Mouse (Mus musculus) liver, embryonic 12.5 days (tissue): ENCODE data around the gene Tom1l2. TPM values are rescaled to one million over a fixed set of nuclear protein-coding genes. Genes with fewer than 3 reads are reported as not detected.

ENCODE experiments used
- ATAC-seq: fragments of 200-750 bp; cut with Nextera tagmentation; 2 replicates; pipeline ENCODE4 v1.8.0; 2017; ENCODE audit warnings: moderate number of reproducible peaks, mild to moderate bottlenecking, moderate library complexity
- H3K27ac ChIP-seq: fragments of 300-500 bp; sonication (generic); 2 replicates; pipeline ENCODE4 v1.5.1; 2016; ENCODE audit warnings: mild to moderate bottlenecking
- H3K27me3 ChIP-seq: fragments of 300-500 bp; sonication (generic); replicated peaks from 2 replicates; pipeline ENCODE4 v1.6.1; 2016; ENCODE audit warnings: mild to moderate bottlenecking, moderate library complexity
- H3K36me3 ChIP-seq: fragments of 300-500 bp; sonication (generic); 2 replicates; pipeline ENCODE4 v1.6.1; 2016; ENCODE audit warnings: mild to moderate bottlenecking, moderate library complexity
- H3K4me1 ChIP-seq: fragments of 300-500 bp; sonication (generic); 2 replicates; pipeline ENCODE4 v1.6.1; 2016
- H3K4me2 ChIP-seq: fragments of 300-500 bp; sonication (generic); 2 replicates; pipeline ENCODE4 v1.6.1; 2016; ENCODE audit warnings: mild to moderate bottlenecking, moderate library complexity
- H3K4me3 ChIP-seq: fragments of 300-500 bp; sonication (generic); 2 replicates; pipeline ENCODE4 v1.5.1; 2016; ENCODE audit warnings: mild to moderate bottlenecking, moderate library complexity
- H3K9ac ChIP-seq: fragments of 300-500 bp; sonication (generic); 2 replicates; pipeline ENCODE4 v1.6.1; 2016; ENCODE audit warnings: mild to moderate bottlenecking, moderate library complexity
- H3K9me3 ChIP-seq: fragments of 300-500 bp; sonication (generic); replicated peaks from 2 replicates; pipeline ENCODE4 v1.6.1; 2016; ENCODE audit warnings: mild to moderate bottlenecking, moderate library complexity
- WGBS: fragments of 180-500 bp; shearing (Covaris S2); methylation state at CpG from one replicate; pipeline ENCODE4 v1.1.7; 2016; ENCODE audit not compliant: insufficient replicate concordance; 5-methylcytosine and 5-hydroxymethylcytosine counted together
- polyA plus RNA-seq: library from polyadenylated mRNA; unstranded; fragments of >200 nt; fragmentation: Nextera tagmentation; extraction: Ambion mirVana; gene quantifications from 2 replicates; pipeline ENCODE4 v1.2.1, GENCODE M21; 2016

Tom1l2 gene
- polyA plus RNA-seq, 1 experiment from 2014 or later = 9.6 TPM

DNA sequence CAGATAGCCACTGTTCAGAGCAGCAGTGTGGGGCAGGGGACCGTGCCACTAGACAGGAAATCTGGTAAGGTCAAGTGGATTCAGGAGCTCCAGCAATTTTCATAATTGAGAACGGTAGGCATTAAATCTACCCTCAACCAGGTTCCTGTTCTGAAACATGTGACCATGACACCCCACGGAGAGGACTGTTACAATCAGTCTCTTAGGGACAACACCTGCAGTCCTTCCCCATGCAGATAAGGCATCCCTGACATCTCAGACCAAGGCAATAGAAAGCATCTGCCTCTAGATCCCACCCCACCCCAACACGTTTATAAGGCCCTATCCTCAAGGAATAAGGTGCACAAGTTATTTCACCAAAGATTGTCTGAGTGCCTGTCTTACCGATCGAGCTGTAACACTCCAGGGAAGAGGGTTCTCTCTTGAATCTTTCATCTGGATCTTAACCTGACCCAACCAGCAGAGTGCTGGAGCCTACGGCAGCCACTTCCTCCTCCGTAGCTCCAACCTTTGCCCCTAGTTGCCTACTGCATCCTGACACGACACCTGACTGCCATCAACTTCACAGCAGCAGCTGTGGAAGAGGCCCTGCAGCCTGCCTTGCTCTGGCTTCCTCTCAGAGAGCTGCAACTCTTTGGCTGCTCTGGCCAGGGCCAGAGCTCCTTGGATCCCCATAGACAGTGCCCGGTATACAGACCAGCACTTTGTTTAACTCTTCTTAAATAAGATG, 50.2 kb downstream of the Tom1l2 start:
- 0 out of 2 replicates have a peak, but pooled peaks cover 3% of the 10 kb centered on the region for H3K9me3 ChIP-seq
- no peak overlapping the region for H3K4me3 ChIP-seq
- no peaks in the 10 kb centered on the region for H3K27me3 ChIP-seq
- H3K36me3 ChIP-seq = peaks cover 3% of the 10 kb centered on the region; the same call in 1 of the 2 replicates
- H3K4me2 ChIP-seq = no peak overlapping the region
- peak overlapping the region; percentile 5 for H3K27ac ChIP-seq
- peak; percentile 70 for ATAC-seq
- 40% methylated on average over 10 of the region's 10 CpGs for WGBS
- H3K9ac ChIP-seq = no peak overlapping the region
- peaks cover 45% of the 10 kb centered on the region for H3K4me1 ChIP-seq

DNA sequence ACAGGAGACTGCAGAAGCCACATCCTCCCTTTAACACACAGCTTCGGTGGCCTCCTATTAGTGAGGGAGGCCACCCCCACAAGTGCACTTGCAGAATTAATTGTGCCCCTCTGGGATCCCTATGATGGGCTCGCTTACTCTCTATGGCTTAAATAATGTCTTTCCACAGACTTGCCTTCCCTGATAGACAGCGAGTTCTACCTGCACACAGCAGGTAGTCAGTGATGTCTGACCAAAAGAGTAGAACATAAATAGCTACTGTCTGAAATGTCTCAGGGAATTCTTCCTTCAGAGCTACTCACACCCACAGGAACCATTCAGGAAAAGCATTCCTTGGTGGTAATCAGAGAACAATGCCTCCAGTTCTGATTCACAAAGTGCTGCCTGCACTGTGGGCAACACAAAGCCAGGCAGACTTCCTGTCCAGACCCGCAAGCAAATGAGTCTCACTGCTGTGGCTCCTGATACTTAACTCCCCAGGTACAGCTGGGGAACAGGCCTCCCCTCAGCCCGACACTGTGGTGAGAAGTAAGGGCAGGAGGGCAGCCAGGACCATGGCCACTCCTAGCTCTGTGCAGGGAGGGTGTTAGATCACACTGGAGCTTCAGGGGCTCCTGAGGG, 51.0 kb downstream of the Tom1l2 start:
- H3K36me3 ChIP-seq = no peaks in the 10 kb centered on the region
- WGBS = 46% methylated on average over 5 of the region's 5 CpGs
- H3K4me2 ChIP-seq = no peak overlapping the region
- H3K4me3 ChIP-seq = no peak overlapping the region
- no peaks in the 10 kb centered on the region for H3K9me3 ChIP-seq
- no peak overlapping the region for H3K9ac ChIP-seq
- ATAC-seq = peak; percentile 38; the same call in 1 of the 2 replicates
- H3K4me1 ChIP-seq = peaks cover 43% of the 10 kb centered on the region
- H3K27ac ChIP-seq = peak overlapping the region; percentile 5
- H3K27me3 ChIP-seq = no peaks in the 10 kb centered on the region

DNA sequence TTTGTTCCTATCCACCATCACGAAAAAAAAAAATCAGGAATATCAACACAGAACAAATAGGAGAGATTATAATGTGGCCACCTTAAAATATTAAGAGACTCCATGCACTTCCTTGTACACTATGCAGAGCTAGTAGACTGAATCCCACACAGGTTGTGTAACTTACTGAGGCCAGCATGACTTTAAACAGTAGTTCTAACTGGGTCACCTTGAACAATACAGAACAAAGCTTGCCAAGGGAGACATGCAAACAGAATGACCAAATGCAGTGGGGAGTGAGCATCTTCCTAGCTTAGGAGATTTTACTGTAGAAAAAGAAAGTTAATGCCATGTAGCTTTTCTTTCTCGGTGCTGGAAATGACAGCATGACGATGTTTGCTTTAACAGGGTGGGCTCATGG, 52.4 kb downstream of the Tom1l2 start:
- ATAC-seq = no peak
- H3K27ac ChIP-seq = no peak overlapping the region

DNA sequence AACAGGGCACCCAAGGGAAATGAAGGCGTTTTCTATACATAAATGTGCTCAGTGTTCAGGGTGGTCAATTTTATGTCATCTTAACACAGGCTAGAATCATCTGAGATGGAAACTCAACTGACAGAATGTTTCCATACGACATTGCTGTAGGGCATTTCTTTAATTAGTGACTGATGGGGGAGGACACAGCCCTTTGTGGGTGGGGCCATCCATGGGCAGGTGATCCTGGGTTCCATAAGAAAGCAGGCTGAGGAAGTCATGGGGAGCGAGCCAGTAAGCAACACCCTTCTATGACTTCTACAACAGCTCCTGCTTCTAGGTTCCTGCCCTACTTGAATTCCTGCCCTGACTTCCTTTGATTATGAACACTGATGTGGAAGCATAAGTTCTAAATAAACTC, 54.9 kb downstream of the Tom1l2 start:
- peaks cover 68% of the 10 kb centered on the region for H3K4me1 ChIP-seq
- no peak overlapping the region for H3K4me2 ChIP-seq
- no peaks in the 10 kb centered on the region for H3K27me3 ChIP-seq
- H3K36me3 ChIP-seq = no peaks in the 10 kb centered on the region
- WGBS = 71% methylated on average over 3 of the region's 3 CpGs
- no peak overlapping the region for H3K9ac ChIP-seq
- ATAC-seq = no peak
- H3K9me3 ChIP-seq = no peaks in the 10 kb centered on the region
- no peak overlapping the region for H3K27ac ChIP-seq
- H3K4me3 ChIP-seq = no peak overlapping the region

More for the DNA sequence above, 52.4 kb downstream of the Tom1l2 start:
- Histone ChIP-seq H3K4me3 (no peak overlapping the region), H3K9me3 (no peaks in the 10 kb centered on the region), H3K27me3 (no peaks in the 10 kb centered on the region), H3K4me1 (peaks cover 51% of the 10 kb centered on the region), H3K36me3 (no peaks in the 10 kb centered on the region), H3K9ac (no peak overlapping the region), H3K4me2 (no peak overlapping the region)
- 80% methylated on average over 3 of the region's 3 CpGs for WGBS

DNA sequence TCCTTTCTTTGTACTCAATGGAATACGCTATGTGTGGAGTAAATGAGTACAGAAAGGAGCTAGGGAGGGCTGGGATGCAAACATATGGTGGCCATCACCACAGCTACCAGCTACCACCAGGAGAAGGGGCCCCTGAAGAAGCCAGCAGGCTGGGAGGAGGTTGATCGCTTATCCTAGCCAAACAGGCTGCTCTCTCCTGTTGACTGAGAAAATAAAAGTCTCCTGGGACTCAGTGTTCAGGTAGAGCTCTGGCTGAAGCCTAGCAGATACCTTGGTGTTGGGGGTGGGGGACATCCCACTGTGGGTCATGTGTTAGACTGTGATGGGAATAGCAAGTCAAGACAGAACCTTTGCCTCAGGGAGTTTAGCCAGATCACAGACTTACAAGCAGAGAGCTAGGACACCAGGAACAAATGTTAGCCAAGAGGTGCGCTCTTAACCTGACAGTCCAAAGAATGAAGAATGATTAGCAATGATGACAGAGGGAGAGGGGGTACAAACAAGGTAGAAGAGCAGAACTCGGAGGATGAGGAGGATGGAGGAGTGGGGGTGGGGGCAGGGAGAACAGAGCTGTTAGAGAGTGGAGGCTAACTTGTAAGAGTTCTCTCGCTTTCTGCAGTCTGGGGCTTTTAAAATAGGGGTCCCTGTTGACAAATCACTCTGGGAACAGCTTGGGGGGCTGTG, 57.9 kb downstream of the Tom1l2 start:
- WGBS = 36% methylated on average over 5 of the region's 5 CpGs
- H3K27me3 ChIP-seq = no peaks in the 10 kb centered on the region
- H3K4me1 ChIP-seq = peaks cover 48% of the 10 kb centered on the region
- H3K27ac ChIP-seq = peak overlapping the region; percentile 92
- ATAC-seq = peak; percentile 95
- H3K9ac ChIP-seq = peak overlapping the region; percentile 60
- H3K4me3 ChIP-seq = peak overlapping the region; percentile 31
- peak overlapping the region; percentile 68 for H3K4me2 ChIP-seq
- no peaks in the 10 kb centered on the region for H3K36me3 ChIP-seq
- H3K9me3 ChIP-seq = no peaks in the 10 kb centered on the region

DNA sequence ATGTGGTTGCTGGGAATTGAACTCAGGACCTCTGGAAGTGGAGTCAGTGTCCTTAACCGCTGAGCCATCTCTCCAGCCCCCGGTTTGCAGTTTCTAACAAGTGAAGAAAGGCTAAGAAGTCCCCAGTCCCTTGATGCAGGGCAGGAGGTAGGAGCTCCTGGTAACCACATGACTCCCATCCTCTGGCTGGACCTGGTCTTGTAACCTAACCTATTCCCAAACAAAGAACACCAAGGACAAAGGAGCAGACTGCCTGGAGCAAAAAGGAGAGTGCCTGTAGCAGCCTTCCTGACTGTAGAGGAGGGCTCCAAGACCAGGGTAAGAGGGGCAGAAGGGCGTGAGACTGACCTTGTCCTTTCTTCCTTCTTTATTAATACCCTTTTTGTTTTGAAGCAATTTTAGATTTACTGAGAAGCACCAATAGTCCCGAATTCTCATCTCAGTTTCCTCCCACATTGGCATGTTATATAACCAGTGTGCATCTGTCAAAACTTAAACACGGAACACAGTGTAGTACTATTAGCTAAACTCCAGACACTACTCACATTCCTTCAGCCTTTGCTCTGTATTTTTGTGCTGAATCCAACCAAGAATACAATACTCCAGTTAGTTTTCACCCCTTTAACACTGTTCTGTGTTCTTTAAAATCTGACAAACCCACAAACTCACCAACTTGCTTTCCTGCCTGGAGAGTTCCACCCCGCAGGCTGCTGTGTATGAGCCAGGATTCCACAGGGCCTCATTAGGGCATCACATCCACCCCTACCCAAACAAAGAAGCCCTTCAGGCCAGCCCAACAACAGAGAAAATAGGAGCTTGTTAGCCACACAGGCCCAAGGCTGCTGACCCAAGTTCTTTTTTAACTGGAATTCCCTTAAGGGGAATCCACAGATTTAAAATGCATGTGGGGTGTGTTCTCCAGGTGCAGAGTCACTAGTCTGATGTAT, 58.7 kb downstream of the Tom1l2 start:
- Histone ChIP-seq H3K4me1 (peaks cover 48% of the 10 kb centered on the region), H3K27ac (peak overlapping the region; percentile 92), H3K4me3 (peak overlapping the region; percentile 31), H3K27me3 (no peaks in the 10 kb centered on the region), H3K9ac (peak overlapping the region; percentile 60), H3K4me2 (peak overlapping the region; percentile 68), H3K36me3 (no peaks in the 10 kb centered on the region), H3K9me3 (no peaks in the 10 kb centered on the region)
- 68% methylated on average over 6 of the region's 6 CpGs for WGBS
- peak; percentile 19 for ATAC-seq

DNA sequence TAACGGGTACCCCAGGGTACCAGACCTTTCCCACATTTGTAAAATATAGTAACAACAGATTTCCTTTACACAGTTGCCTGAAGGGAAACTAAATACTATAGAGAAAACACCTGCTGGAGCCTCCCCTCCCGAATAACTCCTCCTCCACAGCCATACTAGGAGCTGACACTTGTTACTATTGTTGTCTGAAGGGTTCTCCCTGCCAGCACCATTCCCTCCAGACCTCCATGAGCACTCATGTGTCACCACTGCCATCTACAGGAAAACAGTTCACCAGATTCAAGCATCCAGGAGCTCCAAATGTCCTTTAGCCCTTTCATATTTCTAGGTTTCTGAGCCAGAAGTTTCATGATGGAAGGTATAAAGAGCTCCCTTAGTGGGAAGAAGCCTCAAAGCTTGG, 60.0 kb downstream of the Tom1l2 start:
- Histone ChIP-seq H3K9ac (no peak overlapping the region), H3K27ac (peak overlapping the region; percentile 57)
- no peak for ATAC-seq

DNA sequence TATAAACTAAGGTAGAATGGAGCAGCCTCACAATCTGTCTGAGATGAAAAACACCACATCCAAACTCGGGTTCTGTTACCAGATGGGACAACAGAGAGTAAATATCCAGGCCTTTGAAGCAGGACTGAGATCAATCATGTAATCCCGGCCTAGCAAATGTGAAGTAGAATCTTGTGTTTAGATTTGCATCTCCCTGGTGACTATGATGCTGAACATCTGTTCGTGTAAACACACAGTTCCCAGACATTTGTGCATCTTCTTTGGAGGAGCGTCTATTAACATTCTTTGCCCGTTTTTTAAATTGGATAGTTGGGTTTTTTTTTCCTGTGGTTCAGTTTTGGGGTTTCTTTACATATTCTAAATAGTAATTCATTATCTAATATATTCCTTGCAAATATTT, 63.7 kb downstream of the Tom1l2 start:
- H3K4me1 ChIP-seq = peaks cover 23% of the 10 kb centered on the region
- H3K4me2 ChIP-seq = no peak overlapping the region
- no peaks in the 10 kb centered on the region for H3K9me3 ChIP-seq
- H3K27me3 ChIP-seq = no peaks in the 10 kb centered on the region
- WGBS = 61% methylated on average over 5 of the region's 5 CpGs
- H3K27ac ChIP-seq = no peak overlapping the region
- no peaks in the 10 kb centered on the region for H3K36me3 ChIP-seq
- no peak for ATAC-seq
- H3K9ac ChIP-seq = no peak overlapping the region
- H3K4me3 ChIP-seq = no peak overlapping the region

More for the DNA sequence above, 60.0 kb downstream of the Tom1l2 start:
- Histone ChIP-seq H3K4me2 (no peak overlapping the region), H3K36me3 (no peaks in the 10 kb centered on the region), H3K4me1 (peaks cover 48% of the 10 kb centered on the region), H3K4me3 (no peak overlapping the region), H3K9me3 (no peaks in the 10 kb centered on the region), H3K27me3 (no peaks in the 10 kb centered on the region)
- WGBS = 48% methylated on average over 2 of the region's 2 CpGs

DNA sequence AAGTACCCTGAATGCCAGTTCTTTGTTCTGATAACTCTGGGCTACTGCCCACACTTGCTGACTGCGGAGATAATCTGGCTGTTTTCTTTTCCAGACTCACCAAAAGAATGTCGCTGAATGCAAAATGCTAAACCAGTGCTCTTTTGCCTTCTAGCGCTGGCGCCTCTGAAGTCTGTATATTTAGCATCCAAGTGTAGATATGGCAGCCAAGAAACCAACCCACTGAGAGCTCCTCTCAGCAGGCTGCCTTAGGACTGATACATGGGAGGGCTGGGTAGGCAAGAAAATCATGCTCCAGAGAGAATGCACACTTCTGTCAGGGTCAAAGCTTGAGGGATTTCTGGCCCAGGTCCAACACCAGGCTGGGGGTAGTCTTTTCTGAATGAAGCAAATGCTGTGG, 66.4 kb downstream of the Tom1l2 start:
- Histone ChIP-seq H3K27ac (no peak overlapping the region), H3K9ac (no peak overlapping the region), H3K4me3 (no peak overlapping the region), H3K4me2 (no peak overlapping the region), H3K9me3 (no peaks in the 10 kb centered on the region), H3K27me3 (no peaks in the 10 kb centered on the region), H3K36me3 (no peaks in the 10 kb centered on the region), H3K4me1 (peaks cover 8% of the 10 kb centered on the region)
- 75% methylated on average over 4 of the region's 4 CpGs for WGBS
- ATAC-seq = no peak

DNA sequence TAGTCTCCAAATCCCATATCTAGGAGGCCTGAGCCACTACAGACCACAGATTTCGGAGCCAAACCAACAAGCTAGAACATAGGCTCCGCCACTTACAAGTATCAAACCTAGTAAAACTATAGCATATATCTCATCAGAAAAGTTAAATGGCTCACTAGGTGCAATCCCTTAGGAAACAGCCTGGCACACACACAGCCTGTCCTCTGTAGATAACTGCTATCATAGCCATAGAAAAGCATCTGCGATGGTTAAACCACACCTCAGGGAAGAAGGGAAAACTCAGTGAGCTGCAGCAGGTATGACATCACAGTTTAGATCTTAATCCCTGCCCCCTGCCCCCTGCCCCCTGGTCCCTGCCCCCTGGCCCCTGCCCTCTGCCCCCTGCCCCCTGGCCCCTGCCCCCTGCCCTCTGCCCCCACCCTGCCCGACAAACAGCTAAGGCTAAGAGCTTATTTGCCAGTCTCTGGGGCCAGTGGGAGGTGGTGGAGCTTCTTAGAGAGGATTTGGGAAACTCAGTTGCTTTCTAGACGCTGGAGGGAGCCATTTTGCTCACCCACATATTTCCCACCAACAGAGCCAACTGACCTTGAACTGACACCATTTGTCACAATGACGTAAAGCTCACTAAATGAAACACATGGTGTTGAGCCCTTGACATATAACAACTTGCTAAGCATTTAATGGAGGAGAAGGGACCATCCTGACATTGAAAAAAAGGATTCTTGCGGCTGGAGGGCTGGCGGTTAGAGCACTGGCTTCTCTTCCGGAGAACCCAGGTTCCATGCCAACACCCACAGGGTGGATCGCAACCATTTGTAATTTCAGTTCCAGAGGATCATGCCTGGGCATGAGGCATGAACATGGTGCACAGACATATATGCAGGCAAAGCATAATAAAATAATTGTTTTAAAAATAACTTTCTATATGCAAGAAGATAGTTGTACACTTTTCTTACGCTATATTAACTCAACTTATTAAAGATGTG, 72.0 kb downstream of the Tom1l2 start:
- H3K27me3 ChIP-seq = no peaks in the 10 kb centered on the region
- no peak overlapping the region for H3K4me3 ChIP-seq
- no peaks in the 10 kb centered on the region for H3K36me3 ChIP-seq
- H3K4me2 ChIP-seq = peak overlapping the region; percentile 51
- peak; percentile 91 for ATAC-seq
- H3K27ac ChIP-seq = peak overlapping the region; percentile 81
- 70% methylated on average over 11 of the region's 11 CpGs for WGBS
- H3K4me1 ChIP-seq = peaks cover 29% of the 10 kb centered on the region
- H3K9ac ChIP-seq = peak overlapping the region; percentile 55
- no peaks in the 10 kb centered on the region for H3K9me3 ChIP-seq
